Mouse (Mus musculus): ENCODE data around the gene Hist1h2bl. TPM values are rescaled to one million over a fixed set of nuclear protein-coding genes. Genes with fewer than 3 reads are reported as not detected.
"Not testable (repeated sequence)": the region's sequence is repeated elsewhere in the genome, so short reads cannot be mapped to it uniquely, and the experiment has no call there.

Hist1h2bl gene
- polyA plus RNA-seq, 1 experiment from 2014 or later = not detected

- H3K9ac ChIP-seq = no peak overlapping the region
- no peak for ATAC-seq (ENCODE audit: low FRiP score)
- H3K4me3 ChIP-seq (replicated peaks; ENCODE audit: low read length) = no peak overlapping the region
- H3K27ac ChIP-seq = peak overlapping the region; percentile 85; the same call in 1 of the 2 replicates
- peaks cover 15% of the 10 kb centered on the region for H3K4me1 ChIP-seq (replicated peaks; ENCODE audit: control insufficient read depth, insufficient read depth, low read length)
- H3K9me3 ChIP-seq (ENCODE audit: control insufficient read depth, low read length) = no peaks in the 10 kb centered on the region
- DNase-seq (ENCODE audit: low spot score) = no peak
- H3K36me3 ChIP-seq (replicated peaks; ENCODE audit: control insufficient read depth, insufficient read depth) = no peaks in the 10 kb centered on the region
- 40% methylated on average over 5 of the region's 5 CpGs for WGBS
- peak overlapping the region; percentile 69 for H3K4me2 ChIP-seq (replicated peaks)
- no peaks in the 10 kb centered on the region for H3K27me3 ChIP-seq (ENCODE audit: control insufficient read depth, insufficient read depth, low read length)
These were observed 7.3 kb upstream of the Hist1h2bl start for GRCm38 (mm10) chr13:21722993-21723836.

DNA sequence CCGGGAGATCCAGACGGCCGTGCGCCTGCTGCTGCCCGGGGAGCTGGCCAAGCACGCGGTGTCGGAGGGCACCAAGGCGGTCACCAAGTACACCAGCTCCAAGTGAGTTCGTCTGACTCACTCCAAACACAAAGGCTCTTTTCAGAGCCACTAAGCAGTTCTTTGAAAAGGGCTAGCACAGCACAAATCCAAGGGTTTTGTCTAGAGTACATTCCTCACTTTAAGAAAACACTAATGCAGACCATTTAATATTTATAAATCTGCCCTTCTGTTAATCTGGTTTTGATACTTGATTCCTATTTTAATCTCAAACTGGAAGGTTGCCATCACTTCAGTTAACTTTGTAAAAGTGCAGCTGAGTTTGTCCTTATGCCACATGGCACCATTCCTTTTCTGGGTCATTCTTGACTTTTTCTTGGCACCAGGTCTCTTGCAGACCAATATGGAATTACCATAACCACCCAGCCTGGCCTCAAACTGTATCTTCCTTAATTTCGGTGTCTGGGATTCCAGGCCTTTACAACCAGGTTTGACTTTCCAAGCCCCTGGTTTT lies 6.5 kb upstream of the Hist1h2bl start:
- Histone ChIP-seq H3K9ac (peak overlapping the region; percentile 53), H3K4me3 (replicated peaks; ENCODE audit: low read length) (peak overlapping the region; percentile 34), H3K36me3 (replicated peaks; ENCODE audit: control insufficient read depth, insufficient read depth) (no peaks in the 10 kb centered on the region), H3K27me3 (ENCODE audit: control insufficient read depth, insufficient read depth, low read length) (no peaks in the 10 kb centered on the region), H3K9me3 (ENCODE audit: control insufficient read depth, low read length) (no peaks in the 10 kb centered on the region), H3K27ac (peak overlapping the region; percentile 85), H3K4me1 (replicated peaks; ENCODE audit: control insufficient read depth, insufficient read depth, low read length) (peaks cover 17% of the 10 kb centered on the region), H3K4me2 (replicated peaks) (peak overlapping the region; percentile 69)
- WGBS = 2% methylated on average over 11 of the region's 11 CpGs
- peak; percentile 50 for DNase-seq (ENCODE audit: low spot score)
- ATAC-seq (ENCODE audit: low FRiP score) = peak; percentile 14; the same call in 1 of the 2 replicates

- Histone ChIP-seq H3K9ac (peak within 1 kb of the TSS; percentile 53), H3K4me2 (replicated peaks) (peak within 1 kb of the TSS; percentile 69), H3K27ac (peak within 1 kb of the TSS; percentile 85), H3K4me3 (replicated peaks; ENCODE audit: low read length) (peak within 1 kb of the TSS; percentile 34), H3K4me1 (replicated peaks; ENCODE audit: control insufficient read depth, insufficient read depth, low read length) (peaks cover 20% of the 10 kb centered on the region)
- WGBS = under 1% methylated on average over 37 of the region's 37 CpGs
- H3K36me3 ChIP-seq (replicated peaks; ENCODE audit: control insufficient read depth, insufficient read depth); H3K27me3 ChIP-seq (ENCODE audit: control insufficient read depth, insufficient read depth, low read length); H3K9me3 ChIP-seq (ENCODE audit: control insufficient read depth, low read length): not testable (repeated sequence)
- ATAC-seq (ENCODE audit: low FRiP score) (peak; percentile 97), DNase-seq (ENCODE audit: low spot score) (peak; percentile 91)
These were observed 5.9 kb upstream of the Hist1h2bl start, which contains the start of gene Hist1h2bm for GRCm38 (mm10) chr13:21721757-21722372. TSS of gene Hist1h2bm (plus strand) at chr13:21722044.

GRCm38 (mm10) chr13:21721107-21721756 lies 5.3 kb upstream of the Hist1h2bl start:
- H3K9me3 ChIP-seq (ENCODE audit: control insufficient read depth, low read length); DNase-seq (ENCODE audit: low spot score); H3K27me3 ChIP-seq (ENCODE audit: control insufficient read depth, insufficient read depth, low read length); H3K36me3 ChIP-seq (replicated peaks; ENCODE audit: control insufficient read depth, insufficient read depth); ATAC-seq (ENCODE audit: low FRiP score): not testable (repeated sequence)
- H3K9ac ChIP-seq = peak overlapping the region; percentile 34; the same call in 1 of the 2 replicates
- peak overlapping the region; percentile 65 for H3K27ac ChIP-seq
- H3K4me2 ChIP-seq (replicated peaks) = peak overlapping the region; percentile 69
- peak overlapping the region; percentile 34 for H3K4me3 ChIP-seq (replicated peaks; ENCODE audit: low read length)
- H3K4me1 ChIP-seq (replicated peaks; ENCODE audit: control insufficient read depth, insufficient read depth, low read length) = peaks cover 22% of the 10 kb centered on the region
- 2% methylated on average over 18 of the region's 44 CpGs for WGBS

GRCm38 (mm10) chr13:21718381-21719080 lies 2.6 kb upstream of the Hist1h2bl start:
- no peaks in the 10 kb centered on the region for H3K9me3 ChIP-seq (ENCODE audit: control insufficient read depth, low read length)
- H3K27ac ChIP-seq = no peak overlapping the region
- H3K36me3 ChIP-seq (replicated peaks; ENCODE audit: control insufficient read depth, insufficient read depth) = no peaks in the 10 kb centered on the region
- peaks cover 30% of the 10 kb centered on the region for H3K4me1 ChIP-seq (replicated peaks; ENCODE audit: control insufficient read depth, insufficient read depth, low read length)
- H3K27me3 ChIP-seq (ENCODE audit: control insufficient read depth, insufficient read depth, low read length) = no peaks in the 10 kb centered on the region
- peak overlapping the region; percentile 32 for H3K4me3 ChIP-seq (replicated peaks; ENCODE audit: low read length)
- ATAC-seq (ENCODE audit: low FRiP score) (no peak), DNase-seq (ENCODE audit: low spot score) (no peak)
- peak overlapping the region; percentile 51 for H3K9ac ChIP-seq
- peak overlapping the region; percentile 84 for H3K4me2 ChIP-seq (replicated peaks)
- WGBS = 61% methylated on average over 4 of the region's 4 CpGs

DNA sequence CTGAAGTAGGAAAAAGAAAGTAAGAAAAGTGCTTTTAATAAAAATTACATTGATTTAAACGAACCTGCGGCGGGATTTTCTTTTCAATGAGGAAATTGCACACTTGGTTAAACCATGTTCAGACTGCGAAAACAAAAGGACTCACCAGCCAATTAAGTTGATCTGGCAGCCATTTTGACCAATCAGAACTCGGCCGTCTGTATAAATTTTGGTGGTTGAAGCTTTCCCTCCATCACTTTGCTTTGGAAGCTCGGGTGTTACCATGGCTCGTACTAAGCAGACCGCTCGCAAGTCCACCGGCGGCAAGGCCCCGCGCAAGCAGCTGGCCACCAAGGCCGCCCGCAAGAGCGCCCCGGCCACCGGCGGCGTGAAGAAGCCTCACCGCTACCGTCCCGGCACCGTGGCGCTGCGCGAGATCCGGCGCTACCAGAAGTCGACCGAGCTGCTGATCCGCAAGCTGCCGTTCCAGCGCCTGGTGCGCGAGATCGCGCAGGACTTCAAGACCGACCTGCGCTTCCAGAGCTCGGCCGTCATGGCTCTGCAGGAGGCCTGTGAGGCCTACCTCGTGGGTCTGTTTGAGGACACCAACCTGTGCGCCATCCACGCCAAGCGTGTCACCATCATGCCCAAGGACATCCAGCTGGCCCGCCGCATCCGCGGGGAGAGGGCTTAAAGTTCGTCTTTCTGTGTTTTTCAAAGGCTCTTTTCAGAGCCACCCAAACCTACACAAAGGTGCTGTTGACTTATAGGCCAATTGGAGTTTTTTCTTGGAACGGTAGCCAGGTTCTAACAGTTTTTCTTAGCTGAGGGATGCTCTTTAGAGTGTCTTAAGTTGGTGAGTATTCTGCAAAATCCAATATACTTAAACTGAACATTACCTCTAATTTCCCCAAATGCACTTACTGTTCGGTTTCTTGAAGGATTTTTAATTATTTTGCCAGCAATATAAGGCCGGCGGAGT lies 1.7 kb upstream of the Hist1h2bl start, which contains the start of gene Hist1h3h:
Gene Hist1h3h, plus strand, starts transcription at position 263 of the 961 bp plus-strand sequence.
- peak within 1 kb of the TSS; percentile 87 for H3K27ac ChIP-seq
- peak; percentile 92 for DNase-seq (ENCODE audit: low spot score)
- H3K4me2 ChIP-seq (replicated peaks) = peak within 1 kb of the TSS; percentile 84
- under 1% methylated on average over 24 of the region's 56 CpGs for WGBS
- not testable (repeated sequence) for H3K36me3 ChIP-seq (replicated peaks; ENCODE audit: control insufficient read depth, insufficient read depth); H3K9me3 ChIP-seq (ENCODE audit: control insufficient read depth, low read length); H3K27me3 ChIP-seq (ENCODE audit: control insufficient read depth, insufficient read depth, low read length)
- H3K4me3 ChIP-seq (replicated peaks; ENCODE audit: low read length) = peak within 1 kb of the TSS; percentile 32
- ATAC-seq (ENCODE audit: low FRiP score) = peak; percentile 52
- H3K4me1 ChIP-seq (replicated peaks; ENCODE audit: control insufficient read depth, insufficient read depth, low read length) = peaks cover 29% of the 10 kb centered on the region
- peak within 1 kb of the TSS; percentile 62 for H3K9ac ChIP-seq

DNA sequence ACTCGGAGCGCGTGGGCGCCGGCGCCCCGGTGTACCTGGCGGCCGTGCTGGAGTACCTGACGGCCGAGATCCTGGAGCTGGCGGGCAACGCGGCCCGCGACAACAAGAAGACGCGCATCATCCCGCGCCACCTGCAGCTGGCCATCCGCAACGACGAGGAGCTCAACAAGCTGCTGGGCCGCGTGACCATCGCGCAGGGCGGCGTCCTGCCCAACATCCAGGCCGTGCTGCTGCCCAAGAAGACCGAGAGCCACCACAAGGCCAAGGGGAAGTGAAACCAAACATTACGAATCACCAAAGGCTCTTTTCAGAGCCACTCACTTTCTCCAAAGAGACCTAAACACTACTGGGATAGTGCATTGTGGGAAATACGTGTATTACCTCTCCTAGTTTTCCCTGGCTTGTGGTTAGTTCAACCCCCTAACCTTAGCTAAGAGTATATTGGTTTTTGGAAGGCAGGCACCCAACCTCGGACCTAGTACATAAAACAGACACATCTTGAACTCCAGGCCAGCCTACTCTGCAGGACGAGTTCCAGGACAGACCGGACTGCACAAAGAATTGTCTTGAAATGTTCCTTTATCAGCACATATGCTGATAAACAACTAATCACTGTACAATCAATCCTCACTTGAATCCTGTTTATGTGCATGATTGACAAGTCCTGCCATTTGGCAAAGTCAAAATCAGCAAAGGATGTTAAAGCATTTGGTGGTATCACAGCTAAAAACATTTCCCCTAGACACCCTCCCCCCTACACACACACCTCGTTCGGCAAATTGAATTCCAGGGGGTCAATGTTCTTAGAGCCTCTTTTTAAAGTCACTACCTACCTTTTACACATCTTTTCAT lies 823 bp upstream of the Hist1h2bl start:
- peak overlapping the region; percentile 32 for H3K4me3 ChIP-seq (replicated peaks; ENCODE audit: low read length)
- peak overlapping the region; percentile 87 for H3K27ac ChIP-seq
- peak overlapping the region; percentile 62 for H3K9ac ChIP-seq
- not testable (repeated sequence) for H3K9me3 ChIP-seq (ENCODE audit: control insufficient read depth, low read length); H3K27me3 ChIP-seq (ENCODE audit: control insufficient read depth, insufficient read depth, low read length); ATAC-seq (ENCODE audit: low FRiP score); H3K36me3 ChIP-seq (replicated peaks; ENCODE audit: control insufficient read depth, insufficient read depth)
- H3K4me1 ChIP-seq (replicated peaks; ENCODE audit: control insufficient read depth, insufficient read depth, low read length) = peaks cover 25% of the 10 kb centered on the region
- peak overlapping the region; percentile 84 for H3K4me2 ChIP-seq (replicated peaks)
- DNase-seq (ENCODE audit: low spot score) = peak; percentile 57
- WGBS = 0% methylated on average over 9 of the region's 38 CpGs
